Mouse (Mus musculus): Measurements from ENCODE around the gene Sh3rf1. TPM values are rescaled to one million over a fixed set of nuclear protein-coding genes. Genes with fewer than 3 reads are reported as not detected.

Gene Sh3rf1
- polyA plus RNA-seq, 1 experiment from 2014 or later, result 18.1 TPM

DNA sequence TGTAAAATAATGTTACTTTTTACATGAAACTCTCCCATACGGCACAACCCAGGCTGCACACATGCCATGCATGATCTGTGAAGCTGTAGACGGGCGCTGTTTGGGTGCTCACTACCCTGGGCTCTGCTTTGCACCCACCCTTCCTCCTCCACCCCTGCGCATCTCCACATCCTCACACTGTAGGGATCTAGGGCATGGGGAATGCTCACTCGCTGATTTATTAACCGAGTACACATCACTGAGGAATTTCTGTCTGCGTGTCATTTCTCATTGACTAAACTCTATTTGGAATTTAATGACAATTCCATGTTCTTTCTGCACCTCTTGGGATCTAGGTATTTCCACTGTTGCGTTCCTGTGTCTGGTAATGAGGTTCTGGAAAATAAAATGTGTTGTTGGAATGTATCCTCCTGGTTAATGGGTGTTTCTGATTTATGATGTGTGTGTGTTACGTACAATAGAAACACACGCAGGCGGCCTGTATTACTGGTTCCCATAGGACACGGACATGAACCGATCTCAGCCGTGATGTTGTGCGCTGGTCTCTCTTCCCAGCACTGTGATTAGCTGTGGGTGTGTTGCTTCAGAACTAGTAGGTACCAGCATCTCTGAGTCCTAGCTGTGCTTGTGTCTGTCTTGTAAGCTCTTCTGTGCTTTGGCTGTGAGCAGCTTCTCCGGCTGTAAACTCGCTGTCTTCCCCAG, 116.8 kb downstream of the Sh3rf1 start:
- WGBS, result 55% methylated on average over 17 of the region's 17 CpGs
- DNase-seq (ENCODE audit: low spot score), result no peak
- H3K9me3 ChIP-seq (replicated peaks; ENCODE audit: low read length), result no peaks in the 10 kb centered on the region
- peak; percentile 83 for ATAC-seq (replicated peaks; ENCODE audit: low FRiP score, low read depth)
- H3K9ac ChIP-seq (ENCODE audit: low read depth, low read length), result no peak overlapping the region
- H3K4me1 ChIP-seq (replicated peaks; ENCODE audit: insufficient read depth, low read length), result peaks cover 11% of the 10 kb centered on the region
- no peaks in the 10 kb centered on the region for H3K27me3 ChIP-seq (ENCODE audit: insufficient read depth, low read length)
- H3K4me3 ChIP-seq (replicated peaks; ENCODE audit: low read depth, low read length), result no peak overlapping the region
- TF ChIP-seq CTCF (IDR thresholded peaks at IDR 0.05; ENCODE audit: low read depth), result no peak
- H3K36me3 ChIP-seq (ENCODE audit: insufficient read depth, low read length), result peaks cover 4% of the 10 kb centered on the region; the same call in 1 of the 2 replicates
- peak overlapping the region; percentile 31; the same call in 1 of the 2 replicates for H3K27ac ChIP-seq
- H3K4me2 ChIP-seq (ENCODE audit: low read length), result no peak overlapping the region

DNA sequence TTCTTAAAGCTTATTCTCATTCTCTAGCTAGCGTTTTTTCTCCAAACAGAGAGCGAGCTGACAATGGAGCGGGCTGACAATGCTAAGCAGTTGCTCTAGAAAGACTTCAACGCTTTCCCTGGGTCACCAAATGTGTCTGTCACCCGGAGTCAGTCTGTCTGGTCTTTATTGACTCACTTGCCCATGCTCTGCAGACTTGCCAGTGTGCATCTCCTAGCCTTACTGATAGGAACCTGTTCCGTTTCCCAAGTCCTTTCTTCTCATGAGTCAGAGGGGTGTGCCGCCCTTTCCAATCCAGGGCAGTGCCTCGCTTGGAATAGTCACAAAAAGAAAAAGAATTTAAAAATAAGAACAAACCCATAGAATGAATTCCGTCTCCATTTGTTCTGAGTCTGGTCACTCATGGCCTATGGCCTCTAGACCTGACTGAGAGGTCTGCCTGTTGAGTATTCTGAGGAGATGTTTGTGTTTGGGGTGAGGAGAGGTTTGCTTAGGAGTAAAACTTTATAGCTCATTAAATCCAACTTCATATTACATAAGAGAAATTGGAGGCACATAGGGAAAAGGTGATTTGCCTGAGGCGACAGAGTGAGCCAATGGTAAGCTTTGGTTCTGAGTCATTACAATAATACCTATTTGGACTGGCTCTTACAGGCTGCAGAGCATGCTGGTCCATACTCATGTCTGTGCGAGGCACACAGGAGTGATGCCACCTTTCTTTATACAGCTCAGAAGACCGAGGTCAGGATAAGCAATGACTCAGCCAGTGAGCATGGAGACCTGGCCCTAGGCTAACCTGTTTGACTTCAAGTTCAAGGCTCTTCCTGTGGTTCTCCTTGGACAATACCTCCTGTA, 118.1 kb downstream of the Sh3rf1 start:
- WGBS, result 59% methylated on average over 12 of the region's 12 CpGs
- Histone ChIP-seq H3K27me3 (ENCODE audit: insufficient read depth, low read length) (no peaks in the 10 kb centered on the region), H3K9me3 (replicated peaks; ENCODE audit: low read length) (no peaks in the 10 kb centered on the region), H3K9ac (ENCODE audit: low read depth, low read length) (no peak overlapping the region), H3K36me3 (ENCODE audit: insufficient read depth, low read length) (no peaks in the 10 kb centered on the region), H3K4me1 (replicated peaks; ENCODE audit: insufficient read depth, low read length) (peaks cover 11% of the 10 kb centered on the region), H3K4me3 (replicated peaks; ENCODE audit: low read depth, low read length) (no peak overlapping the region), H3K4me2 (ENCODE audit: low read length) (0 out of 2 replicates have a peak overlapping the region, but pooled peaks have one; percentile 10), H3K27ac (no peak overlapping the region)
- DNase-seq (ENCODE audit: low spot score) (no peak), ATAC-seq (replicated peaks; ENCODE audit: low FRiP score, low read depth) (peak; percentile 61; the same call in 1 of the 2 replicates)
- TF ChIP-seq CTCF (IDR thresholded peaks at IDR 0.05; ENCODE audit: low read depth), result no peak

- no peaks in the 10 kb centered on the region for H3K36me3 ChIP-seq (ENCODE audit: insufficient read depth, low read length)
- no peak for TF ChIP-seq CTCF (IDR thresholded peaks at IDR 0.05; ENCODE audit: low read depth)
- H3K9me3 ChIP-seq (replicated peaks; ENCODE audit: low read length), result no peaks in the 10 kb centered on the region
- no peak for DNase-seq (ENCODE audit: low spot score)
- H3K27ac ChIP-seq, result no peak overlapping the region
- H3K4me2 ChIP-seq (ENCODE audit: low read length), result no peak overlapping the region
- 65% methylated on average over 7 of the region's 7 CpGs for WGBS
- peaks cover 11% of the 10 kb centered on the region for H3K4me1 ChIP-seq (replicated peaks; ENCODE audit: insufficient read depth, low read length)
- H3K4me3 ChIP-seq (replicated peaks; ENCODE audit: low read depth, low read length), result no peak overlapping the region
- no peak for ATAC-seq (replicated peaks; ENCODE audit: low FRiP score, low read depth)
- H3K9ac ChIP-seq (ENCODE audit: low read depth, low read length), result no peak overlapping the region
- no peaks in the 10 kb centered on the region for H3K27me3 ChIP-seq (ENCODE audit: insufficient read depth, low read length)
Measured at GRCm38 (mm10) chr8:61342473-61343026, 118.9 kb downstream of the Sh3rf1 start.

DNA sequence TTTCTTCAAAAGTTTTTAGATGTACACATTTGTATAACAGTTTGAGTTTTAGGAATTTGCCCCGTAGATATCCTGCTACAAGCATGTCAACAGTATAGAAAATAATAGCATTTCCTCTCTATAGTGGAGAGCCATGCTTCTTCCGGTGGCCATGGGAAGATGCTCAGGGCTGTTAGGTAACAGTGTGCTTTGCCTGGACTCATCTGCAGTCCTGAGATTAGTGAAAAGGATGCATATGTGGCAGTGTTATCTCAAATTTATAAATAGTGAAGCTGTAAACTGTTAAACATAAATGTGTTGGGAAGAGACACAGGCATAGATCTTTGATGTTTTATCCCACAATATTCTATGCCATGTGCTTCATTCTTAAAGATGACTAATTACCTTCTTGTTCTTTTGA, 120.8 kb downstream of the Sh3rf1 start:
- no peak for TF ChIP-seq CTCF (IDR thresholded peaks at IDR 0.05; ENCODE audit: low read depth)
- no peak overlapping the region for H3K4me2 ChIP-seq (ENCODE audit: low read length)
- peaks cover 3% of the 10 kb centered on the region; the same call in 1 of the 2 replicates for H3K36me3 ChIP-seq (ENCODE audit: insufficient read depth, low read length)
- H3K4me1 ChIP-seq (replicated peaks; ENCODE audit: insufficient read depth, low read length), result peaks cover 13% of the 10 kb centered on the region
- WGBS, result 85% methylated on average over 2 of the region's 2 CpGs
- H3K9ac ChIP-seq (ENCODE audit: low read depth, low read length), result no peak overlapping the region
- DNase-seq (ENCODE audit: low spot score) (no peak), ATAC-seq (replicated peaks; ENCODE audit: low FRiP score, low read depth) (no peak)
- H3K4me3 ChIP-seq (replicated peaks; ENCODE audit: low read depth, low read length), result no peak overlapping the region
- no peaks in the 10 kb centered on the region for H3K9me3 ChIP-seq (replicated peaks; ENCODE audit: low read length)
- no peaks in the 10 kb centered on the region for H3K27me3 ChIP-seq (ENCODE audit: insufficient read depth, low read length)
- H3K27ac ChIP-seq, result no peak overlapping the region

DNA sequence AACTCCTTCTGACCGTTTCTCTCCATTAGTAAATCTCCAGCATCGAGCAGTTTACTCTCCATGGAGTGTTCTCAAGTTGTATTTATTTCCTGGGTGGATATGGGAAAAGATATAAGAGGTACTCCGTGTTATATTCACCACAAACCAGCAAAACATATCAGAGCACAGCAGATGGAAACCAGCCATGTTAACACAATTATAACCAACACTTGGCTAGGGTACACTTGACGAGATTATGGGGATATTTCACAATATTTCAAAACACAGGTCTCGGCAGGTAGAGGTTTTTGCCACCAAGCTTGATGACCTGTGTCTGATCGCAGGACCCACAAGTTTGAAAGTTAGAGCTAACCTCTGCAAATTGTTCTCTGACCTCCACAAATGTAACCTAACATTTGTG, 123.3 kb downstream of the Sh3rf1 start:
- Histone ChIP-seq H3K4me2 (ENCODE audit: low read length) (no peak overlapping the region), H3K27me3 (ENCODE audit: insufficient read depth, low read length) (no peaks in the 10 kb centered on the region), H3K27ac (no peak overlapping the region), H3K4me1 (replicated peaks; ENCODE audit: insufficient read depth, low read length) (peaks cover 8% of the 10 kb centered on the region; the same call in 1 of the 2 replicates), H3K36me3 (ENCODE audit: insufficient read depth, low read length) (peaks cover 18% of the 10 kb centered on the region; the same call in 1 of the 2 replicates), H3K4me3 (replicated peaks; ENCODE audit: low read depth, low read length) (no peak overlapping the region), H3K9me3 (replicated peaks; ENCODE audit: low read length) (no peaks in the 10 kb centered on the region), H3K9ac (ENCODE audit: low read depth, low read length) (no peak overlapping the region)
- DNase-seq (ENCODE audit: low spot score) (no peak), ATAC-seq (replicated peaks; ENCODE audit: low FRiP score, low read depth) (no peak)
- 89% methylated on average over 6 of the region's 6 CpGs for WGBS
- TF ChIP-seq CTCF (IDR thresholded peaks at IDR 0.05; ENCODE audit: low read depth), result no peak

- peaks cover 3% of the 10 kb centered on the region; the same call in 1 of the 2 replicates for H3K4me1 ChIP-seq (replicated peaks; ENCODE audit: insufficient read depth, low read length)
- no peak overlapping the region for H3K4me2 ChIP-seq (ENCODE audit: low read length)
- no peak overlapping the region for H3K27ac ChIP-seq
- no peak overlapping the region for H3K9ac ChIP-seq (ENCODE audit: low read depth, low read length)
- WGBS, result 85% methylated on average over 6 of the region's 6 CpGs
- no peaks in the 10 kb centered on the region for H3K27me3 ChIP-seq (ENCODE audit: insufficient read depth, low read length)
- H3K4me3 ChIP-seq (replicated peaks; ENCODE audit: low read depth, low read length), result no peak overlapping the region
- H3K9me3 ChIP-seq (replicated peaks; ENCODE audit: low read length), result no peaks in the 10 kb centered on the region
- peaks cover 24% of the 10 kb centered on the region; the same call in 1 of the 2 replicates for H3K36me3 ChIP-seq (ENCODE audit: insufficient read depth, low read length)
- DNase-seq (ENCODE audit: low spot score) (no peak), ATAC-seq (replicated peaks; ENCODE audit: low FRiP score, low read depth) (no peak)
- no peak for TF ChIP-seq CTCF (IDR thresholded peaks at IDR 0.05; ENCODE audit: low read depth)
Measured at GRCm38 (mm10) chr8:61347526-61347925, 123.9 kb downstream of the Sh3rf1 start.
